Mouse (Mus musculus): ENCODE measurements around the gene Mak.

GRCm38 (mm10) chr13:41085140-41085539 lies 5.6 kb upstream of the Mak start:
- TF ChIP-seq USF1 (IDR thresholded peaks at IDR 0.05; ENCODE audit: low read depth, low read length) (no peak), POLR2AphosphoS2 (IDR thresholded peaks at IDR 0.05; ENCODE audit: low read depth, low read length) (no peak), EP300 (IDR thresholded peaks at IDR 0.05; ENCODE audit: low read length) (no peak), CTCF (conservative IDR thresholded peaks at IDR 0.05 in 1 of 2, IDR thresholded peaks at IDR 0.05 in 1 of 2; ENCODE audit: low read depth in 2 of 2, low read length in 2 of 2) (peak in 1 of 2 experiments; percentile 74; a peak in 3 of 4 replicates), RCOR1 (conservative IDR thresholded peaks at IDR 0.05; ENCODE audit: low read depth, low read length) (no peak), TBP (conservative IDR thresholded peaks at IDR 0.05; ENCODE audit: low read depth, low read length) (no peak), ZKSCAN1 (IDR thresholded peaks at IDR 0.05; ENCODE audit: borderline replicate concordance, low read depth, low read length) (no peak), GABPA (IDR thresholded peaks at IDR 0.05; ENCODE audit: insufficient replicate concordance, low read depth, low read length) (no peak), USF2 (conservative IDR thresholded peaks at IDR 0.05; ENCODE audit: low read depth, low read length) (no peak), KAT2A (IDR thresholded peaks at IDR 0.05; ENCODE audit: insufficient replicate concordance, low read length) (no peak), SMC3 (IDR thresholded peaks at IDR 0.05; ENCODE audit: low read depth, low read length) (peak; percentile 68), POLR2A (IDR thresholded peaks at IDR 0.05; ENCODE audit: low read depth, low read length) (no peak)
